Mouse (Mus musculus) limb, embryonic 13.5 days (tissue): ENCODE measurements around the gene Gm11634. TPM values are rescaled to one million over a fixed set of nuclear protein-coding genes. Genes with fewer than 3 reads are reported as not detected.
"Not testable (repeated sequence)": the region's sequence is repeated elsewhere in the genome, so short reads cannot be mapped to it uniquely, and the experiment has no call there.

Experiments used
- ATAC-seq: fragments of 200-750 bp; cut with Nextera tagmentation; 2 replicates; pipeline ENCODE4 v1.8.0; 2017; ENCODE audit warnings: low read depth, moderate number of reproducible peaks, moderate TSS enrichment; ENCODE audit not compliant: low FRiP score
- H3K27ac ChIP-seq: fragments of 300-500 bp; sonication (generic); 2 replicates; pipeline ENCODE4 v1.5.1; 2015; ENCODE audit warnings: inconsistent platforms, mild to moderate bottlenecking, moderate library complexity
- H3K27me3 ChIP-seq: fragments of 300-500 bp; sonication (generic); 2 replicates; pipeline ENCODE4 v1.6.1; 2015; ENCODE audit warnings: mild to moderate bottlenecking, inconsistent platforms
- H3K36me3 ChIP-seq: fragments of 300-500 bp; sonication (generic); 2 replicates; pipeline ENCODE4 v1.6.1; 2015; ENCODE audit warnings: inconsistent platforms, mild to moderate bottlenecking, moderate library complexity
- H3K4me1 ChIP-seq: fragments of 300-500 bp; sonication (generic); 2 replicates; pipeline ENCODE4 v1.6.1; 2015; ENCODE audit warnings: inconsistent platforms
- H3K4me2 ChIP-seq: fragments of 300-500 bp; sonication (generic); replicated peaks from 2 replicates; pipeline ENCODE4 v1.6.1; 2015; ENCODE audit warnings: inconsistent platforms, mild to moderate bottlenecking, moderate library complexity
- H3K4me3 ChIP-seq: fragments of 300-500 bp; sonication (generic); 2 replicates; pipeline ENCODE4 v1.5.1; 2015; ENCODE audit warnings: moderate library complexity, mild to moderate bottlenecking, inconsistent platforms
- H3K9ac ChIP-seq: fragments of 300-500 bp; sonication (generic); 2 replicates; pipeline ENCODE4 v1.6.1; 2015; ENCODE audit warnings: mild to moderate bottlenecking, inconsistent platforms
- H3K9me3 ChIP-seq: fragments of 300-500 bp; sonication (generic); 2 replicates; pipeline ENCODE4 v1.6.1; 2016; ENCODE audit warnings: inconsistent platforms
- WGBS: fragments of 180-500 bp; shearing (Covaris S2); methylation state at CpG from one replicate; pipeline ENCODE4 v1.1.7; 2015; 5-methylcytosine and 5-hydroxymethylcytosine counted together
- polyA plus RNA-seq: library from polyadenylated mRNA; unstranded; fragments of >200 nt; fragmentation: Nextera tagmentation; extraction: Ambion mirVana; gene quantifications from 2 replicates; pipeline ENCODE4 v1.2.1, GENCODE M21; 2015

Gene Gm11634
- polyA plus RNA-seq, 1 experiment from 2014 or later: not detected

GRCm38 (mm10) chr11:101613596-101613995 is 14.5 kb upstream of the Gm11634 start:
- no peaks in the 10 kb centered on the region for H3K9me3 ChIP-seq
- no peaks in the 10 kb centered on the region for H3K36me3 ChIP-seq
- peaks cover 22% of the 10 kb centered on the region for H3K4me1 ChIP-seq
- H3K4me2 ChIP-seq: no peak overlapping the region
- H3K27ac ChIP-seq: no peak overlapping the region
- no peak for ATAC-seq
- 77% methylated on average over 6 of the region's 6 CpGs for WGBS
- no peak overlapping the region for H3K9ac ChIP-seq
- no peaks in the 10 kb centered on the region for H3K27me3 ChIP-seq
- H3K4me3 ChIP-seq: no peak overlapping the region

DNA sequence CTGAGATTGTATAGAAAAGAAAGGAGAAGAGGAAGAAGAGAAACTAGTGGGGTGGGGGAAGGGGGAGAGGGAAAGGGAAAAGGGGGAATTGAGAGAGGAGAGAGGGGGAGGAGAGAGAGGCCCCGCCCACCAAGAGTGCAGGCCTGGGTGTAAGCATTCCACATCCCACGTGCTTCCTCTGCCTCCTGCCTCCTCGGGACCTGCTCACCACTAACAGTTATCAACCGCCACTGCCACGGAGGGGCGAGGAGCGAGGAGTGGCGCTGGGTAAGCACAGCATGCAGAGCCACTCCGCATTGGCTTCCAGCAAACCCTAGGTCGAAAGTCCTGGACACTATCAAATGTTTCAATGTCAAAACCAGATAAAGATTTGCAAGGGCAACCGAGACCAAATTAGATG is 11.4 kb upstream of the Gm11634 start:
- no peak overlapping the region for H3K4me3 ChIP-seq

DNA sequence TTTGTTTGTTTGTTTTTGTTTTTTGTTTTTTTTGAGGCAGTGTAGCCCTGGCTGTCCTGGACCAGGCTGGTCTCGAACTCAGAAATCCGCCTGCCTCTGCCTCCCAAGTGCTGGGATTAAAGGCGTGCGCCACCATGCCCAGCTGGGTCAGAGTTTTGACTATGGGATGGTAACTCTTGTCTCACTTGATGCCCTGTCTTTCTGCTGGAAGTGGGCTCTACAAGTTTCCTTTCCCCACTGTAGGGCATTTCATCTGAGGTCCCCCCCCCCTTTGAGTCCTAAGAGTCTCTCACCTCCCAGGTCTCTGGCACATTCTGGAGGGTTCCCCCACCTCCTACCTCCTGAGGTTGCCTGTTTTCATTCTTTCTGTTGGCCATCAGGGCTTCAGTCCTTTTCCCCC is 8.1 kb upstream of the Gm11634 start:
- 91% methylated on average over 4 of the region's 4 CpGs for WGBS

More for the DNA sequence above, 11.4 kb upstream of the Gm11634 start:
- H3K4me1 ChIP-seq: 0 out of 2 replicates have a peak, but pooled peaks cover 5% of the 10 kb centered on the region
- no peaks in the 10 kb centered on the region for H3K27me3 ChIP-seq
- no peaks in the 10 kb centered on the region for H3K36me3 ChIP-seq
- no peak for ATAC-seq
- H3K27ac ChIP-seq: no peak overlapping the region
- H3K9ac ChIP-seq: no peak overlapping the region
- 31% methylated on average over 11 of the region's 11 CpGs for WGBS
- H3K9me3 ChIP-seq: no peaks in the 10 kb centered on the region
- H3K4me2 ChIP-seq: no peak overlapping the region

DNA sequence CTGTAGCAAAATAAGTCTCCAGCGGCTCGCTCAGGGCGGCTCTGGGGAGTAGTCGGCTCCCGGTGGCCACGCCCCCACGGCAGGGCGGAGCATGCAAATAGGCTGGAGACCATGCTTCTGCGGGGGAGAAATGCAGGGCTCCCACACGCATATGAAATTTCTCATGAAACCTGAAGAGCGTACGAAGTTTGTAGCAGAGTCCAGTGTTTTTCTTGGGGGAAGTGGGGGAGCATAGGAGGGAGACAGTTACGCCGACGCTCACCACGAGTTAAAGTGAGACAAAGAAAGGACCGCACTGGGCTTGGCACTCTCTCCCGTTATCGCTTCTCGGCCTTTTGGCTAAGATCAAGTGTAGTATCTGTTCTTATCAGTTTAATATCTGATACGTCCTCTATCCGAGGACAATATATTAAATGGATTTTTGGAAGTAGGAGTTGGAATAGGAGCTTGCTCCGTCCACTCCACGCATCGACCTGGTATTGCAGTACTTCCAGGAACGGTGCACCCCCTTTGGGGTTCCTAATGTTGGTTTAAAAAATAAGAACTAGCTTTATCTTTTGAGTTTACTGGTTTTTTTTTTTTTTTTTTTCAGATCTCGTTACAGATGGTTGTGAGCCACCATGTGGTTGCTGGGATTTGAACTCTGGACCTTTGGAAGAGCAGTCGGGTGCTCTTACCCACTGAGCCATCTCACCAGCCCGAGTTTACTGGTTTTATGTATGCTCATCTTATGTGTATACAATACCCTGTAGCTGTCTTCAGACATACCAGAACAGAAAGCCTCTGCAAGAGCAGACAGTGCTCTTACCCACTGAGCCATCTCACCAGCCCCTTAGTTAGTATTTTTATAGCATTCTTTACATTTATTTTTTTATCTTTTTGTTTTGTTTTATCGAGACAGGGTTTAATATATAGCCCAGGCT is 5.7 kb upstream of the Gm11634 start:
- H3K9me3 ChIP-seq, H3K9ac ChIP-seq, ATAC-seq, H3K27ac ChIP-seq, H3K4me1 ChIP-seq, H3K36me3 ChIP-seq, H3K27me3 ChIP-seq: not testable (repeated sequence)
- WGBS: 1% methylated on average over 30 of the region's 30 CpGs
- Histone ChIP-seq H3K4me2 (peak overlapping the region; percentile 56), H3K4me3 (peak overlapping the region; percentile 25)

More for the DNA sequence above, 8.1 kb upstream of the Gm11634 start:
- not testable (repeated sequence) for H3K36me3 ChIP-seq, H3K9me3 ChIP-seq, H3K27me3 ChIP-seq, H3K9ac ChIP-seq, ATAC-seq, H3K4me3 ChIP-seq, H3K27ac ChIP-seq, H3K4me1 ChIP-seq, H3K4me2 ChIP-seq

DNA sequence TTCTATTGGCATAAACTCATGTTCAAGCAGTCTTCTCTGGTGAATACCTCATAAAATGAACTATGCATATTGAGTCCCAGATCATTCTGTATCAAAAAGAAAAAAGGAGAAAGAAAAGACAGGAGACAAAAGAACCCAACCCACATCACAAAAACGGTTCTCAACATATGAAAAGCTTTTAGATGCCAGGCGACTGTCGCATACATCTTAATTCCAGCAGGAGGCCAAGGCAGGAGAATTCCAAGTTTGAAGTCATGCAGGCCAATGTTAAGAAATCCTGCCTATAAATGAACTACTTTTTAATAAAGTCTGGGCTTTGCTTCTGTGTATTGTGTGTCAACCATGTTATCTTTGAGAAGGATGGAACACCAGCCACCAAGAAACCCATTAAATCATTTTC is 5.1 kb upstream of the Gm11634 start:
- peak overlapping the region; percentile 25; the same call in 1 of the 2 replicates for H3K4me3 ChIP-seq
- 5% methylated on average over 3 of the region's 3 CpGs for whole genome bisulfite sequencing

GRCm38 (mm10) chr11:101602491-101602890 is 3.4 kb upstream of the Gm11634 start:
- ATAC-seq: no peak
- H3K9ac ChIP-seq: no peak overlapping the region

More for the DNA sequence above, 5.1 kb upstream of the Gm11634 start:
- no peaks in the 10 kb centered on the region for H3K9me3 ChIP-seq
- H3K4me2 ChIP-seq: peak overlapping the region; percentile 56
- H3K36me3 ChIP-seq: no peaks in the 10 kb centered on the region
- no peak overlapping the region for H3K9ac ChIP-seq
- no peak overlapping the region for H3K27ac ChIP-seq
- no peaks in the 10 kb centered on the region for H3K27me3 ChIP-seq
- no peak for ATAC-seq
- no peaks in the 10 kb centered on the region for H3K4me1 ChIP-seq

GRCm38 (mm10) chr11:101589989-101590624 is 8.9 kb downstream of the Gm11634 start:
- no peak for ATAC-seq
- Histone ChIP-seq H3K36me3 (0 out of 2 replicates have a peak, but pooled peaks cover 8% of the 10 kb centered on the region), H3K27me3 (no peaks in the 10 kb centered on the region), H3K9ac (no peak overlapping the region), H3K4me3 (no peak overlapping the region), H3K27ac (no peak overlapping the region), H3K4me2 (no peak overlapping the region), H3K9me3 (no peaks in the 10 kb centered on the region), H3K4me1 (no peaks in the 10 kb centered on the region)
- WGBS: 73% methylated on average over 12 of the region's 12 CpGs

More at GRCm38 (mm10) chr11:101602491-101602890, 3.4 kb upstream of the Gm11634 start:
- H3K4me2 ChIP-seq: no peak overlapping the region
- no peaks in the 10 kb centered on the region for H3K27me3 ChIP-seq
- H3K36me3 ChIP-seq: no peaks in the 10 kb centered on the region
- 12% methylated on average over 3 of the region's 3 CpGs for WGBS
- no peaks in the 10 kb centered on the region for H3K9me3 ChIP-seq
- H3K4me1 ChIP-seq: no peaks in the 10 kb centered on the region
- no peak overlapping the region for H3K4me3 ChIP-seq
- no peak overlapping the region for H3K27ac ChIP-seq

DNA sequence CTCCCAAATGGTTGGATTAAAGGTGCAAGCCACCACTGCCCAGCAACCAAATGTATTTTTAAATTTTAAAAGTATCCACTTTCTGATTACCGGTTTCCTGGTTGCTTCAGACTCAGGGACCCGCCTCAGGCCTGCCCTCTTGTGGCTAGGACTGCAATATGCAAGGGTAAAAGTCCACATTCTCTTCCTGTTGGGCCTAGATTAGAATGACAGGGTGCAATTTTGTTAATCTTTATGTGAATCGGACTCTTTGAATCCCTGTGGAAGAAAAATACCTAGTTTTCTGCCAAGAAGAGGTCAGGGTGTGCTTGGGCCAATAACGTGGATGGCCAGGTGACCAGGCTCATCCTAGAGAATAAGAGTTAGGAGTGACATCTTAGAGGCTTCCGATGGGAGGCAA is 9.6 kb downstream of the Gm11634 start:
- Histone ChIP-seq H3K4me1 (no peaks in the 10 kb centered on the region), H3K9me3 (no peaks in the 10 kb centered on the region), H3K27me3 (no peaks in the 10 kb centered on the region), H3K4me2 (no peak overlapping the region), H3K9ac (no peak overlapping the region), H3K36me3 (peaks cover 8% of the 10 kb centered on the region; the same call in 1 of the 2 replicates), H3K4me3 (no peak overlapping the region), H3K27ac (no peak overlapping the region)
- WGBS: 31% methylated on average over 5 of the region's 5 CpGs
- ATAC-seq: no peak

DNA sequence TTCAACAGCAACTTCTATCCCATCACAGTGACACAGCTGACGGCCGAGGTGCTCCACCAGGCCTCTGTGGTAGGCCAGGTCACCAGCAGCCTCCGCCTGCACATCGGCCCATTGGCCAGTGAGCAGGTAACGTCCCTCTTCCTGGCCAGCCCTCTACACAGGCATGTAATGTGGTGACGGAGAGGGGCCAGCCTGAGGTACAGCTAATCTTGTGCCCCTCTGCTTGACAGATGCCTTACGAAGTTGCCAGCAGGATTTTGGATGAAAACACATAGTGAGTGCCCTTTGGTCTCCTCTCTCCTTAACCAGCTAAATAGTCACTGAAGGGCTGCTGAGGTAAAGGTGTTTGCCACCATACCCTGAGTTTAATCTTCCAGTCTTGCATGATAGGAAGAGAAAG is 10.2 kb downstream of the Gm11634 start:
- H3K27ac ChIP-seq: no peak overlapping the region
- no peak overlapping the region for H3K4me3 ChIP-seq
- ATAC-seq: no peak
- H3K27me3 ChIP-seq: no peaks in the 10 kb centered on the region
- H3K9ac ChIP-seq: no peak overlapping the region
- WGBS: 91% methylated on average over 7 of the region's 7 CpGs
- peaks cover 8% of the 10 kb centered on the region; the same call in 1 of the 2 replicates for H3K36me3 ChIP-seq
- no peaks in the 10 kb centered on the region for H3K4me1 ChIP-seq
- H3K9me3 ChIP-seq: no peaks in the 10 kb centered on the region
- H3K4me2 ChIP-seq: no peak overlapping the region

DNA sequence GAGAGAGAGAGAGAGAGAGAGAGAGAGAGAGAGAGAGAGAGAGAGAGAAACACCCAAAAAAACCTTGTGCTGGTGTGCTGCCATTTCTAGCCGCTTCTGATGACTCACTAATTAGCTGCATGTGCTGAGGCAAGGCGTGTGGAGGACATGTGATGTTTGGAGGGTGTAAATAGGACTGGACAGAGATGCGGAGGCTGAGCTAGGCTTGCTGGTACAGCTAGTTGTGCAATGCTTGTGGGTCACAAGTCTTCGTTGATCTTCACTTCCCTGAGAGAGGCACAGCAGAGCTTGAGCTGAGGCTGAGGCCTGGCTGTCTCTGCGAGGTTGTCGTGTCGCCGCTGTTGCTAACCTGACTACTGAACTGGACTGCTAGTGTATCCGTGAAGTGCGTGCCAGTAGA is 11.4 kb downstream of the Gm11634 start:
- H3K4me2 ChIP-seq: no peak overlapping the region
- no peaks in the 10 kb centered on the region for H3K9me3 ChIP-seq
- no peak for ATAC-seq
- H3K27ac ChIP-seq: no peak overlapping the region
- H3K9ac ChIP-seq: no peak overlapping the region
- no peak overlapping the region for H3K4me3 ChIP-seq
- WGBS: 84% methylated on average over 10 of the region's 10 CpGs
- H3K4me1 ChIP-seq: no peaks in the 10 kb centered on the region
- H3K27me3 ChIP-seq: no peaks in the 10 kb centered on the region
- H3K36me3 ChIP-seq: peaks cover 8% of the 10 kb centered on the region; the same call in 1 of the 2 replicates

- no peak for ATAC-seq
- Histone ChIP-seq H3K9me3 (no peaks in the 10 kb centered on the region), H3K9ac (no peak overlapping the region), H3K36me3 (peaks cover 9% of the 10 kb centered on the region; the same call in 1 of the 2 replicates), H3K27ac (no peak overlapping the region), H3K4me1 (peaks cover 9% of the 10 kb centered on the region), H3K4me2 (no peak overlapping the region), H3K4me3 (no peak overlapping the region), H3K27me3 (no peaks in the 10 kb centered on the region)
- 82% methylated on average over 4 of the region's 4 CpGs for WGBS
Observed at GRCm38 (mm10) chr11:101585805-101586204, 13.3 kb downstream of the Gm11634 start.

DNA sequence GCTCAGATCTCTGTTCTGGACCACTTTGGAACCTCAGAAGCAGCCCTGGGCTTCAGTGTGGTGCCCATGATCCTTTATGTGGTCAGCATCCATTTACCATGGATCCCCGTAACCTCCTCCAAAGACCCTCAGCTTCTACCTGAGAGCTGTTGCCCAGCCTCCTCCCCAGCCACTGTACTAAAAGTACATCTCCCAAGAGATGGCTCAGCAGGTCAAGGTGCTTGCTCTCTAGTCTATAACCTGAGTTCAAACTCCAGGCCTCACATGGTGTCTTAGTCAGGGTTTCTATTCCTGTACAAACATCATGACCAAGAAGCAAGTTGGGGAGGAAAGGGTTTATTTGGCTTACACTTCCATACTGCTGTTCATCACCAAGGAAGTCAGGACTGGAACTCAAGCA is 14.0 kb downstream of the Gm11634 start:
- H3K27ac ChIP-seq, H3K4me2 ChIP-seq, ATAC-seq, H3K4me3 ChIP-seq, H3K27me3 ChIP-seq, H3K4me1 ChIP-seq, H3K9ac ChIP-seq, H3K9me3 ChIP-seq: not testable (repeated sequence)
- H3K36me3 ChIP-seq: peaks cover 17% of the 10 kb centered on the region
- WGBS: 96% methylated on average over 1 of the region's 1 CpGs
